Mouse (Mus musculus): ENCODE data around the gene Stmnd1.
"Not testable (repeated sequence)": the region's sequence is repeated elsewhere in the genome, so short reads cannot be mapped to it uniquely, and the experiment has no call there.

Stmnd1 gene

GRCm38 (mm10) chr13:46290537-46290936 is 17.0 kb downstream of the Stmnd1 start:
- no peak for DNase-seq

- DNase-seq: no peak
These were observed 20.8 kb downstream of the Stmnd1 start for GRCm38 (mm10) chr13:46294365-46294764.

- no peak for DNase-seq
These were observed 24.2 kb downstream of the Stmnd1 start for GRCm38 (mm10) chr13:46297701-46298100.

GRCm38 (mm10) chr13:46310790-46311189 is 37.3 kb downstream of the Stmnd1 start:
- DNase-seq: peak; percentile 53

- DNase-seq: no peak
These were observed 39.7 kb downstream of the Stmnd1 start for GRCm38 (mm10) chr13:46313176-46313575.

GRCm38 (mm10) chr13:46315165-46315564 is 41.6 kb downstream of the Stmnd1 start:
- no peak for DNase-seq

- DNase-seq: no peak
These were observed 52.9 kb downstream of the Stmnd1 start for GRCm38 (mm10) chr13:46326351-46326985.

GRCm38 (mm10) chr13:46335020-46335419 is 61.5 kb downstream of the Stmnd1 start:
- peak; percentile 87 for DNase-seq

GRCm38 (mm10) chr13:46336281-46336680 is 62.8 kb downstream of the Stmnd1 start:
- not testable (repeated sequence) for DNase-seq

GRCm38 (mm10) chr13:46337791-46338190 is 64.3 kb downstream of the Stmnd1 start:
- DNase-seq: no peak

- DNase-seq: no peak
These were observed 66.4 kb downstream of the Stmnd1 start for GRCm38 (mm10) chr13:46339954-46340353.

GRCm38 (mm10) chr13:46340583-46340982 is 67.1 kb downstream of the Stmnd1 start:
- DNase-seq: no peak

- no peak for DNase-seq
These were observed 67.9 kb downstream of the Stmnd1 start for GRCm38 (mm10) chr13:46341419-46341818.

GRCm38 (mm10) chr13:46343226-46343625 is 69.7 kb downstream of the Stmnd1 start:
- peak; percentile 60 for DNase-seq

- DNase-seq: no peak
These were observed 73.5 kb downstream of the Stmnd1 start for GRCm38 (mm10) chr13:46346830-46347512.

GRCm38 (mm10) chr13:46349664-46350063 is 76.1 kb downstream of the Stmnd1 start:
- DNase-seq: no peak

All from layer of hippocampus, adult 9-11 months (tissue).